Mouse (Mus musculus) erythroblast, embryonic 14.5 days (primary cell): ENCODE data around the gene Kcnip2. TPM values are rescaled to one million over a fixed set of nuclear protein-coding genes. Genes with fewer than 3 reads are reported as not detected.

Experiments
- H3K27me3 ChIP-seq: 2 replicates; pipeline ENCODE4 v1.6.1; 2012; ENCODE audit warnings: inconsistent platforms; ENCODE audit not compliant: control insufficient read depth
- H3K36me3 ChIP-seq: 2 replicates; pipeline ENCODE4 v1.6.1; 2012; ENCODE audit warnings: mild to moderate bottlenecking, inconsistent platforms; ENCODE audit not compliant: control insufficient read depth
- H3K4me1 ChIP-seq: 2 replicates; pipeline ENCODE4 v1.6.1; 2012; ENCODE audit warnings: inconsistent platforms; ENCODE audit not compliant: control insufficient read depth
- H3K4me3 ChIP-seq: replicated peaks from 2 replicates; pipeline ENCODE3; 2012; ENCODE audit warnings: moderate library complexity, mild to moderate bottlenecking, inconsistent platforms
- H3K9me3 ChIP-seq: 2 replicates; pipeline ENCODE4 v1.6.1; 2012; ENCODE audit warnings: low read length, inconsistent platforms, mixed read lengths; ENCODE audit not compliant: control insufficient read depth
- GATA1 ChIP-seq: IDR thresholded peaks from 2 replicates; pipeline ENCODE4 v1.6.1; 2012; ENCODE audit warnings: low read length, inconsistent platforms, mixed read lengths
- TAL1 ChIP-seq: IDR thresholded peaks from 3 replicates; pipeline ENCODE4 v1.6.1; 2012; ENCODE audit warnings: low read length, inconsistent platforms, mixed read lengths
- polyA plus RNA-seq: library from polyadenylated mRNA; stranded (reverse); fragments of >175 nt; gene quantifications from 2 replicates; pipeline ENCODE4 v1.2.3, GENCODE M21; 2012

Kcnip2 gene
- polyA plus RNA-seq, 1 experiment, result 0.33 TPM

GRCm38 (mm10) chr19:45835490-45835889, 19.6 kb upstream of the Kcnip2 start:
- Histone ChIP-seq H3K27me3 (no peaks in the 10 kb centered on the region), H3K9me3 (no peaks in the 10 kb centered on the region), H3K4me3 (no peak overlapping the region), H3K36me3 (no peaks in the 10 kb centered on the region), H3K4me1 (no peaks in the 10 kb centered on the region)
- TF ChIP-seq GATA1, result no peak
- TF ChIP-seq TAL1, result no peak

GRCm38 (mm10) chr19:45833665-45834064, 17.8 kb upstream of the Kcnip2 start:
- H3K27me3 ChIP-seq, result no peaks in the 10 kb centered on the region
- no peaks in the 10 kb centered on the region for H3K36me3 ChIP-seq
- H3K4me1 ChIP-seq, result no peaks in the 10 kb centered on the region
- H3K9me3 ChIP-seq, result no peaks in the 10 kb centered on the region
- TF ChIP-seq GATA1, result no peak
- TF ChIP-seq TAL1, result no peak
- no peak overlapping the region for H3K4me3 ChIP-seq

DNA sequence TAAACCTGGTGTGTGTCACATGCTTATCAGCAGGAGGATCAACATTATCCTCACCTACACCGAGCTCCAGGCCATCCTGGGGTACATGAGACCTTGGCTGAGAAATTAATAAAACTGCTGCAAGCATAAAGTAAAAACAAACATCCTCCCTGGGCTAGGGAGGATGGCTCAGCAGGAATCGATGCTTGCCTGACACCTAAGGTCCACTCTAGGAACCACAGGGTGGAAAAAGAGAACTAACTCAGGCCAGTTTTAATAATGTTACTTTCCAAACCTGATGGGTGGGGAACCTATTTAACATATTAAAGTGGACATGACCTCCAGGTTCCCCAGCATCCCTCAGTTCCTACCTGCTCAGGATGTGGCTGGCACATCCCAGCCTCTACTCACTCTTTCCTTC, 14.8 kb upstream of the Kcnip2 start:
- no peaks in the 10 kb centered on the region for H3K4me1 ChIP-seq
- no peak overlapping the region for H3K4me3 ChIP-seq
- H3K36me3 ChIP-seq, result no peaks in the 10 kb centered on the region
- no peaks in the 10 kb centered on the region for H3K27me3 ChIP-seq
- no peak for TF ChIP-seq GATA1
- no peak for TF ChIP-seq TAL1
- no peaks in the 10 kb centered on the region; the same call in 1 of the 2 replicates for H3K9me3 ChIP-seq

- H3K4me1 ChIP-seq, result no peaks in the 10 kb centered on the region
- TF ChIP-seq TAL1 (no peak), GATA1 (no peak)
- no peaks in the 10 kb centered on the region; the same call in 1 of the 2 replicates for H3K9me3 ChIP-seq
- no peaks in the 10 kb centered on the region for H3K27me3 ChIP-seq
- H3K36me3 ChIP-seq, result no peaks in the 10 kb centered on the region
- H3K4me3 ChIP-seq, result no peak overlapping the region
Measured at GRCm38 (mm10) chr19:45827736-45828135, 11.9 kb upstream of the Kcnip2 start.

GRCm38 (mm10) chr19:45827125-45827524, 11.3 kb upstream of the Kcnip2 start:
- Histone ChIP-seq H3K4me1 (no peaks in the 10 kb centered on the region), H3K9me3 (no peaks in the 10 kb centered on the region; the same call in 1 of the 2 replicates), H3K36me3 (no peaks in the 10 kb centered on the region), H3K27me3 (no peaks in the 10 kb centered on the region), H3K4me3 (no peak overlapping the region)
- TF ChIP-seq TAL1 (no peak), GATA1 (no peak)

- Histone ChIP-seq H3K4me3 (no peak overlapping the region), H3K27me3 (no peaks in the 10 kb centered on the region), H3K4me1 (no peaks in the 10 kb centered on the region), H3K9me3 (no peaks in the 10 kb centered on the region; the same call in 1 of the 2 replicates), H3K36me3 (no peaks in the 10 kb centered on the region)
- TF ChIP-seq TAL1 (no peak), GATA1 (no peak)
Measured at GRCm38 (mm10) chr19:45826146-45826545, 10.3 kb upstream of the Kcnip2 start.

GRCm38 (mm10) chr19:45821832-45822231, 6.0 kb upstream of the Kcnip2 start:
- no peak overlapping the region for H3K4me3 ChIP-seq
- H3K27me3 ChIP-seq, result peaks cover 7% of the 10 kb centered on the region
- H3K9me3 ChIP-seq, result no peaks in the 10 kb centered on the region
- H3K4me1 ChIP-seq, result no peaks in the 10 kb centered on the region
- no peaks in the 10 kb centered on the region; the same call in 1 of the 2 replicates for H3K36me3 ChIP-seq
- TF ChIP-seq TAL1 (no peak), GATA1 (no peak)

DNA sequence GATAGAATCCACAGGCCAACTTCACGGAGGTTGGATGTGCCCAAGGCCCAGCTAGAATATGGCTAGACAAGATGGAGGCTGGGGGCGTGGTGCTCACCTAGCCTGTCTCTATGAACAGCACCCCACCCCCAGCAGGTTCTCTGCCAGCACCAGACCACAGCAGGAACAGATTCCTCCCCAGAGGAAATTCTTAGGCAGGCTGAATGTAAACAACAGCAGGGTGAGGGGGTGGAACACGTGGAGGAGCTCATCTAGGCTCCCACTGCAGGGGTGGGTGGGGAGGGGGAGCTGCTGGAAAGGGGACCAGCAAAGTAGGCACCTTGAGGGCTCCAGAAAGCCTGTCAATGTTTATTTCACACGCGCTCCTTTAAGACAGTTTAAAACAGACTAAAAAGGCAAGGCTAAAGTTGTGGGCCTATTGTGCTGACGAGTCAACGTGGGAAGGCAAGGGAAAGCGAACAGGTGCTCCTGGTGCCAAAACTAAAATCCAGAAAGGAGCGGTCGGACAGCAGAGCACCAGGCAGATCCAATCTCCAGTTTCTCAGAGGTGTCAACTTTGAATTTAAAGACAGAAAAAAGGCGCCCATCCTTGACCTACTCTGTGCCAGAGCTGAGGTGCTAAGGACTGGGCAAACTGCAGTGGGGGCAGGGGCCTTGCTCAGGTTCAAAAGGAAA, 2.1 kb upstream of the Kcnip2 start:
- TF ChIP-seq TAL1 (no peak), GATA1 (no peak)
- Histone ChIP-seq H3K9me3 (no peaks in the 10 kb centered on the region), H3K4me1 (peaks cover 2% of the 10 kb centered on the region; the same call in 1 of the 2 replicates), H3K36me3 (no peaks in the 10 kb centered on the region; the same call in 1 of the 2 replicates), H3K4me3 (no peak overlapping the region), H3K27me3 (peaks cover 46% of the 10 kb centered on the region)

DNA sequence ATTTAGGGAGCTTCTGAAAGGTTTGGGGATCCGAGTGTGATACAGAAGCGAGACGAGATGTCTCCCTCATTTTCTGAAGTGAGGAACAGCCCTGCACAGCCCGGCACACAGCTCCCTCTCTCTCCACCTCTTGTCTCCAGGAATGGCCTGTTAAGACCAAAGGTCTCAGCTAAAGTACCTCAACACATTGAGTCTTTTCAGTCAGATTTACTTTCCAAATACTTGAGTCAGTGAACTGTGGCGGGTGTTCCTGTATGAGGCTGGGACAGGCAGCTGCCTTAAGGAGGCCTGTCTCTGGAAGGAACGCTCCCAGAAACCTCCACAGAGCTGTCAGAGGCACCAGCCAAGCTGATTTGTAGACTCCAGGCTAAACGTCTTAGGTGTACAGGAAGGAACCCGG, 866 bp upstream of the Kcnip2 start:
- Histone ChIP-seq H3K27me3 (peaks cover 58% of the 10 kb centered on the region), H3K4me3 (no peak overlapping the region), H3K36me3 (no peaks in the 10 kb centered on the region; the same call in 1 of the 2 replicates), H3K4me1 (peaks cover 11% of the 10 kb centered on the region), H3K9me3 (no peaks in the 10 kb centered on the region)
- TF ChIP-seq TAL1 (no peak), GATA1 (no peak)
